In genomic region chr4:138411011-138411410, GRCm38 (mm10) we compare ENCODE assay signal across 29 mouse cellular contexts. TPM values are rescaled to one million over a fixed set of nuclear protein-coding genes. Genes with fewer than 3 reads are reported as not detected.
DNase-seq lines count a peak whose midpoint lies in the region; ATAC-seq lines count a peak whose summit lies in the region.
"Had no signal": no experiment of that assay in that cellular context is flagged by ENCODE, and none has a peak within 500 bp of the region (broad histone marks: within the 10 kb centered on the region; RNA-seq: fewer than 3 reads in every experiment).

No protein-coding gene starts in this region.

- no peak overlapping the region for H3K27ac ChIP-seq in kidney, embryonic 16.5 days (ENCODE audit: low read length)
- H3K27ac ChIP-seq in embryonic facial prominence, embryonic 14.5 days (replicated peaks; ENCODE audit: low read depth, low read length), result no peak overlapping the region
- H3K27ac ChIP-seq in forebrain, embryonic 16.5 days (ENCODE audit: low read length), result no peak overlapping the region
- H3K27ac ChIP-seq: embryonic facial prominence, embryonic 15.5 days; heart, embryonic 10.5 days; heart, embryonic 15.5 days; hindbrain, embryonic 12.5 days; limb, embryonic 10.5 days; limb, embryonic 15.5 days; liver, embryonic 13.5 days had no signal

- H3K9ac ChIP-seq in kidney, embryonic 16.5 days (replicated peaks; ENCODE audit: low read length), result no peak overlapping the region
- H3K9ac ChIP-seq in embryonic facial prominence, embryonic 14.5 days (ENCODE audit: low read depth, low read length), result no peak overlapping the region
- H3K9ac ChIP-seq in forebrain, embryonic 16.5 days (replicated peaks; ENCODE audit: low read depth, low read length), result no peak overlapping the region
- H3K9ac ChIP-seq: embryonic facial prominence, embryonic 15.5 days; heart, embryonic 15.5 days; hindbrain, embryonic 12.5 days; limb, embryonic 15.5 days; liver, embryonic 13.5 days had no signal

- peak; percentile 60; the same call in 1 of the 2 replicates for ATAC-seq in kidney, embryonic 16.5 days (ENCODE audit: low FRiP score, low TSS enrichment)
- ATAC-seq in embryonic facial prominence, embryonic 14.5 days (ENCODE audit: low read depth), result peak; percentile 53
- no peak for ATAC-seq in forebrain, embryonic 16.5 days
- ATAC-seq: forebrain, embryonic 14.5 days had no signal

- no peak overlapping the region for H3K4me2 ChIP-seq in kidney, embryonic 16.5 days (replicated peaks; ENCODE audit: low read depth, low read length)
- H3K4me2 ChIP-seq in embryonic facial prominence, embryonic 14.5 days (ENCODE audit: low read depth, low read length), result no peak overlapping the region
- H3K4me2 ChIP-seq in forebrain, embryonic 16.5 days (ENCODE audit: low read length), result no peak overlapping the region
- H3K4me2 ChIP-seq: embryonic facial prominence, embryonic 15.5 days; heart, embryonic 15.5 days; hindbrain, embryonic 12.5 days; limb, embryonic 15.5 days; liver, embryonic 13.5 days had no signal

- 7% methylated on average over 5 of the region's 5 CpGs for WGBS in kidney, embryonic 16.5 days
- 11% methylated on average over 5 of the region's 5 CpGs for WGBS in embryonic facial prominence, embryonic 14.5 days
- 20% methylated on average over 5 of the region's 5 CpGs for WGBS in forebrain, embryonic 16.5 days

- peaks cover 15% of the 10 kb centered on the region for H3K4me1 ChIP-seq in kidney, embryonic 16.5 days (ENCODE audit: insufficient read depth, low read length)
- H3K4me1 ChIP-seq in embryonic facial prominence, embryonic 14.5 days (ENCODE audit: control insufficient read depth, insufficient read depth, low read length), result no peaks in the 10 kb centered on the region
- H3K4me1 ChIP-seq in forebrain, embryonic 16.5 days (replicated peaks; ENCODE audit: control insufficient read depth, insufficient read depth, low read length), result peaks cover 7% of the 10 kb centered on the region
- H3K4me1 ChIP-seq: limb, embryonic 15.5 days; liver, embryonic 13.5 days had no signal

- H3K36me3 ChIP-seq in kidney, embryonic 16.5 days (ENCODE audit: insufficient read depth, low read length), result no peaks in the 10 kb centered on the region
- no peaks in the 10 kb centered on the region for H3K36me3 ChIP-seq in embryonic facial prominence, embryonic 14.5 days (ENCODE audit: control insufficient read depth, insufficient read depth, low read length)
- H3K36me3 ChIP-seq in forebrain, embryonic 16.5 days (ENCODE audit: control insufficient read depth, insufficient read depth), result no peaks in the 10 kb centered on the region
- H3K36me3 ChIP-seq: embryonic facial prominence, embryonic 15.5 days; heart, embryonic 10.5 days; heart, embryonic 15.5 days; hindbrain, embryonic 12.5 days; limb, embryonic 10.5 days; limb, embryonic 15.5 days; liver, embryonic 13.5 days had no signal

- DNase-seq in embryo, embryonic 10 days (ENCODE audit: low spot score), result peak; percentile 10
- DNase-seq in embryo, embryonic 11 days, result no peak
- DNase-seq in kidney, postnatal 36 days, result no peak
- DNase-seq in ES-CJ7 (ENCODE audit: low read depth, low spot score), result peak; percentile 90
- peak; percentile 45 for DNase-seq in embryonic facial prominence, embryonic 14.5 days (ENCODE audit: low spot score)
- DNase-seq: adrenal gland, adult 8-10 months; cerebellum, adult 8-10 months; cerebellum, postnatal 25 days; gastrocnemius, postnatal 25 days; heart, adult 11 months; heart, postnatal 36 days; kidney, adult 18-20 months; liver, embryonic 13.5 days; lung, adult 18-20 months; lung, postnatal 14 days; midbrain, embryonic 14.5 days; thymus, postnatal 14 days had no signal

- H3K27me3 ChIP-seq in kidney, embryonic 16.5 days (ENCODE audit: insufficient read depth, low read length), result no peaks in the 10 kb centered on the region
- H3K27me3 ChIP-seq in embryonic facial prominence, embryonic 14.5 days (replicated peaks; ENCODE audit: control insufficient read depth, insufficient read depth, low read length), result peaks cover 4% of the 10 kb centered on the region; the same call in 1 of the 2 replicates
- H3K27me3 ChIP-seq in forebrain, embryonic 16.5 days (replicated peaks; ENCODE audit: control insufficient read depth, insufficient read depth, low read length), result peaks cover 10% of the 10 kb centered on the region

- H3K9me3 ChIP-seq in kidney, embryonic 16.5 days (ENCODE audit: low read length), result no peaks in the 10 kb centered on the region
- H3K9me3 ChIP-seq in embryonic facial prominence, embryonic 14.5 days (ENCODE audit: control insufficient read depth, low read length), result no peaks in the 10 kb centered on the region
- no peaks in the 10 kb centered on the region for H3K9me3 ChIP-seq in forebrain, embryonic 16.5 days (ENCODE audit: control insufficient read depth, low read length)
- H3K9me3 ChIP-seq: embryonic facial prominence, embryonic 15.5 days; heart, embryonic 10.5 days; heart, embryonic 15.5 days; hindbrain, embryonic 12.5 days; limb, embryonic 10.5 days; limb, embryonic 15.5 days; liver, embryonic 13.5 days had no signal

- no peak overlapping the region for H3K4me3 ChIP-seq in kidney, embryonic 16.5 days (ENCODE audit: low read length)
- no peak overlapping the region for H3K4me3 ChIP-seq in embryonic facial prominence, embryonic 14.5 days (ENCODE audit: low read depth, low read length)
- no peak overlapping the region for H3K4me3 ChIP-seq in forebrain, embryonic 16.5 days (replicated peaks; ENCODE audit: low read length)
- H3K4me3 ChIP-seq: embryonic facial prominence, embryonic 15.5 days; heart, embryonic 10.5 days; heart, embryonic 15.5 days; hindbrain, embryonic 12.5 days; limb, embryonic 10.5 days; limb, embryonic 15.5 days; liver, embryonic 13.5 days had no signal

RNA-seq across cellular contexts. Expression of gene Fam43b, which starts 14.7 kb away (rescaled TPM):
- polyA plus RNA-seq in kidney, embryonic 16.5 days (2015; fragmentation: Nextera tagmentation; extraction: Ambion mirVana), result 0.12 TPM in 1 of 2 replicates, not detected in the other
- polyA plus RNA-seq in embryonic facial prominence, embryonic 14.5 days (2014; fragmentation: Nextera tagmentation; extraction: Ambion mirVana), result 0.24 and 0.29 TPM in 2 replicates
- 7.7 and 8.4 TPM in 2 replicates for polyA plus RNA-seq in forebrain, embryonic 16.5 days (2015; fragmentation: Nextera tagmentation; extraction: Ambion mirVana)
- polyA plus RNA-seq: C2C12; heart, embryonic 15.5 days; large intestine, adult 2 months; limb, embryonic 10.5 days; liver, embryonic 13.5 days; urinary bladder, adult 2 months had no signal

RNA-seq across cellular contexts. Expression of gene Mul1, which starts 23.5 kb away (rescaled TPM):
- polyA plus RNA-seq in kidney, embryonic 16.5 days (2015; fragmentation: Nextera tagmentation; extraction: Ambion mirVana), result 21.5 and 22.4 TPM in 2 replicates
- 19.5 and 22.0 TPM in 2 replicates for polyA plus RNA-seq in embryonic facial prominence, embryonic 14.5 days (2014; fragmentation: Nextera tagmentation; extraction: Ambion mirVana)
- 18.4 and 20.2 TPM in 2 replicates for polyA plus RNA-seq in forebrain, embryonic 16.5 days (2015; fragmentation: Nextera tagmentation; extraction: Ambion mirVana)

RNA-seq across cellular contexts. Expression of gene Camk2n1, which starts 43.1 kb away (rescaled TPM):
- polyA plus RNA-seq in kidney, embryonic 16.5 days (2015; fragmentation: Nextera tagmentation; extraction: Ambion mirVana), result 6.2 and 6.4 TPM in 2 replicates
- polyA plus RNA-seq in embryonic facial prominence, embryonic 14.5 days (2014; fragmentation: Nextera tagmentation; extraction: Ambion mirVana), result 2.4 and 2.5 TPM in 2 replicates
- polyA plus RNA-seq in forebrain, embryonic 16.5 days (2015; fragmentation: Nextera tagmentation; extraction: Ambion mirVana), result 9.8 and 10.2 TPM in 2 replicates

RNA-seq across cellular contexts. Expression of gene Cda, which starts 43.2 kb away (rescaled TPM):
- 24.6 and 27.1 TPM in 2 replicates for polyA plus RNA-seq in kidney, embryonic 16.5 days (2015; fragmentation: Nextera tagmentation; extraction: Ambion mirVana)
- polyA plus RNA-seq in embryonic facial prominence, embryonic 14.5 days (2014; fragmentation: Nextera tagmentation; extraction: Ambion mirVana), result 6.3 and 10.1 TPM in 2 replicates
- polyA plus RNA-seq in forebrain, embryonic 16.5 days (2015; fragmentation: Nextera tagmentation; extraction: Ambion mirVana), result 1.0 and 1.1 TPM in 2 replicates

Comparison
In these comparisons a context has a peak if more than half of its experiments do, and no peak if none do; other contexts are left out.
1. DNase-seq: peak in embryo, embryonic 10 days (single experiment), ES-CJ7 (single experiment) and embryonic facial prominence, embryonic 14.5 days (single experiment); none in embryo, embryonic 11 days (single experiment) and kidney, postnatal 36 days (0 of 2).